Comparison of ENCODE assay signal across 9 mouse cellular contexts in the genomic region with DNA sequence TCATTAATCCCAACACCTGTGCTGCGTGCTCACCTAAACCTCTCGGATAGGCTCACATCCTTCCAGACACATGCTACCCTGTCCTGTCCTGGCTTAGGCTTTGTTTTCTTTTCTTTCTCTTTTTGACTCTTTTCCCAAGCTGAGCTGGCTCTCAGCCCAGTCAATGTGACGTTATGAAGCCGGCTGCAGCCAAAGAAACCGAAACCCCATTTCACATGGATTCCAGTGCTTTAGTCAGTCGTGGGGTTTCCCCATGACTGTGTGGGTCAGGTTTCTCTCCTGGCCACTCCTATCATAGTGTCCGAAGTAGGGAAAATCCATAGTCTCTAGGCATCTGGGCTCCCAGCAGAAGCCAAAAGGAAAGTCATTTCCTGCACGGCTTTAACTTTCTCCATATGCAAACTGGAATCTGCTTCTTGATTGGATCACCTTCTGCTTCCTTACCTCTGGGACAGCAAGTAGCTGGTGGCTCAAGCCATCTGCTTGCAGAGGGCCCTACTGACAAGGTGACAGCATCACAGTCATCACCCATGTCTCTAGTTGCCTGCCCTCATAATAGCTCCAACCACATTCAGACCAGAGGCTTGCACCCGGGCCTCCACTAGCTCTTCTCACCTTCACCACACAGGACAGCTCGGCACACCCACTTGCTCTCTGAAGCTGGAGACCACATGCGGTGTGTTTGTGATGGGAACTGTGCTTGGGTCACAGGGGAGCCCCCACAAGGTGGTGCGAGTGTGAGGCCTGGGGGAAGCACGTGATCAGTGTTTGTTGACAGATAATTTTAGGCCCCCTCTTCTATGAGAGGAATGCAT. TPM values are rescaled to one million over a fixed set of nuclear protein-coding genes. Genes with fewer than 3 reads are reported as not detected.
DNase-seq lines count a peak whose midpoint lies in the region; ATAC-seq and TF ChIP-seq lines count a peak whose summit lies in the region.
"Had no signal": no experiment of that assay in that cellular context is flagged by ENCODE, and none has a peak within 500 bp of the region (broad histone marks: within the 10 kb centered on the region; RNA-seq: fewer than 3 reads in every experiment).

No protein-coding gene starts in this region.

- no peaks in the 10 kb centered on the region for H3K36me3 ChIP-seq in embryonic facial prominence, embryonic 11.5 days (replicated peaks; ENCODE audit: control insufficient read depth, insufficient read depth, low read depth, low read length)
- H3K36me3 ChIP-seq in embryonic facial prominence, embryonic 10.5 days (replicated peaks), result no peaks in the 10 kb centered on the region
- no peaks in the 10 kb centered on the region for H3K36me3 ChIP-seq in stomach, embryonic 16.5 days (ENCODE audit: control insufficient read depth, insufficient read depth, low read length)

- no peak overlapping the region for H3K4me3 ChIP-seq in embryonic facial prominence, embryonic 11.5 days (ENCODE audit: low read depth, low read length)
- no peak overlapping the region for H3K4me3 ChIP-seq in embryonic facial prominence, embryonic 10.5 days
- no peak overlapping the region for H3K4me3 ChIP-seq in embryonic fibroblast, embryonic 13.5 days (ENCODE audit: insufficient read depth, low read length)
- no peak overlapping the region for H3K4me3 ChIP-seq in layer of hippocampus, adult 2 months
- peak overlapping the region; percentile 11; the same call in 1 of the 2 replicates for H3K4me3 ChIP-seq in stomach, embryonic 16.5 days (replicated peaks; ENCODE audit: low read length)

- TF ChIP-seq CTCF in embryonic fibroblast, embryonic 13.5 days (IDR thresholded peaks at IDR 0.05; ENCODE audit: borderline replicate concordance, insufficient read depth, low read length), result no peak
- TF ChIP-seq CTCF in layer of hippocampus, adult 2 months (conservative IDR thresholded peaks at IDR 0.05), result no peak

- DNase-seq in embryonic facial prominence, embryonic 11.5 days (ENCODE audit: low spot score), result peak; percentile 46
- DNase-seq in embryonic facial prominence, embryonic 10.5 days (ENCODE audit: low spot score), result no peak
- DNase-seq in adrenal gland, adult 2 months, result peak; percentile 89
- DNase-seq in heart, postnatal 25 days (ENCODE audit: low spot score), result peak; percentile 45
- peak; percentile 53 to 66 for DNase-seq in layer of hippocampus, adult 2 months (ENCODE audit: low spot score in 2 of 2)
- peak; percentile 83 for DNase-seq in lung, postnatal 36 days

- H3K27ac ChIP-seq in embryonic facial prominence, embryonic 11.5 days (replicated peaks; ENCODE audit: low read depth, low read length), result no peak overlapping the region
- H3K27ac ChIP-seq in embryonic facial prominence, embryonic 10.5 days (replicated peaks), result no peak overlapping the region
- peak overlapping the region; percentile 15 for H3K27ac ChIP-seq in embryonic fibroblast, embryonic 13.5 days (ENCODE audit: insufficient read depth, low read length)
- H3K27ac ChIP-seq in layer of hippocampus, adult 2 months, result no peak overlapping the region
- no peak overlapping the region; the same call in 1 of the 2 replicates for H3K27ac ChIP-seq in stomach, embryonic 16.5 days (ENCODE audit: low read length)

- WGBS in embryonic facial prominence, embryonic 11.5 days, result 42% methylated on average over 13 of the region's 13 CpGs
- 56% methylated on average over 13 of the region's 13 CpGs for WGBS in embryonic facial prominence, embryonic 10.5 days
- 28% methylated on average over 13 of the region's 13 CpGs for WGBS in stomach, embryonic 16.5 days

- intact Hi-C loops in heart, postnatal 25 days (cut with DNase I), result no loop called here

- no peaks in the 10 kb centered on the region; the same call in 1 of the 2 replicates for H3K4me1 ChIP-seq in embryonic facial prominence, embryonic 11.5 days (ENCODE audit: control insufficient read depth, insufficient read depth, low read length)
- H3K4me1 ChIP-seq in embryonic facial prominence, embryonic 10.5 days, result peaks cover 13% of the 10 kb centered on the region
- H3K4me1 ChIP-seq in embryonic fibroblast, embryonic 13.5 days (ENCODE audit: control insufficient read depth, insufficient read depth, low read length), result peaks cover 13% of the 10 kb centered on the region
- peaks cover 9% of the 10 kb centered on the region; the same call in 1 of the 2 replicates for H3K4me1 ChIP-seq in stomach, embryonic 16.5 days (ENCODE audit: control insufficient read depth, insufficient read depth, low read length)

- H3K9me3 ChIP-seq in embryonic facial prominence, embryonic 11.5 days (replicated peaks; ENCODE audit: control insufficient read depth, low read length), result no peaks in the 10 kb centered on the region
- H3K9me3 ChIP-seq in embryonic facial prominence, embryonic 10.5 days, result no peaks in the 10 kb centered on the region
- H3K9me3 ChIP-seq in stomach, embryonic 16.5 days (replicated peaks; ENCODE audit: control insufficient read depth, low read length), result no peaks in the 10 kb centered on the region
- H3K9me3 ChIP-seq: megakaryocyte, embryonic 14.5 days had no signal

- ATAC-seq in embryonic facial prominence, embryonic 11.5 days (replicated peaks; ENCODE audit: insufficient number of reproducible peaks, low FRiP score, low TSS enrichment, low read depth), result 0 out of 2 replicates have a peak, but pooled peaks have one; percentile 29
- peak; percentile 78 for ATAC-seq in stomach, embryonic 16.5 days (ENCODE audit: insufficient read depth, low FRiP score)

- H3K9ac ChIP-seq in embryonic facial prominence, embryonic 11.5 days (replicated peaks; ENCODE audit: low read length), result no peak overlapping the region
- H3K9ac ChIP-seq in stomach, embryonic 16.5 days (ENCODE audit: low read length), result no peak overlapping the region

- TF ChIP-seq POLR2A in embryonic fibroblast, embryonic 13.5 days (IDR thresholded peaks at IDR 0.05; ENCODE audit: low read depth, low read length), result no peak

- H3K4me2 ChIP-seq in embryonic facial prominence, embryonic 11.5 days (ENCODE audit: low read depth, low read length), result no peak overlapping the region
- H3K4me2 ChIP-seq in stomach, embryonic 16.5 days (ENCODE audit: low read depth, low read length), result peak overlapping the region; percentile 37

- H3K27me3 ChIP-seq in embryonic facial prominence, embryonic 11.5 days (ENCODE audit: control insufficient read depth, insufficient read depth, low read length), result no peaks in the 10 kb centered on the region
- H3K27me3 ChIP-seq in embryonic facial prominence, embryonic 10.5 days (replicated peaks; ENCODE audit: low read depth, poor library complexity, severe bottlenecking), result no peaks in the 10 kb centered on the region
- no peaks in the 10 kb centered on the region for H3K27me3 ChIP-seq in stomach, embryonic 16.5 days (ENCODE audit: control insufficient read depth, insufficient read depth, low read length)

RNA-seq across cellular contexts. Expression of gene Ccl5, which starts 4.5 kb away (rescaled TPM):
- not detected in 2 replicates for polyA plus RNA-seq in embryonic facial prominence, embryonic 11.5 days (2014; fragmentation: Nextera tagmentation; extraction: Ambion mirVana)
- not detected in 2 replicates for polyA plus RNA-seq in embryonic facial prominence, embryonic 10.5 days (2016; fragmentation: Nextera tagmentation; extraction: Ambion mirVana)
- 1 to 10 TPM; 1.8 to 2.0 TPM for total RNA-seq in adrenal gland, adult 2 months (2021)
- polyA plus RNA-seq in adrenal gland, adult 2 months (2012; rRNA removed), result 20.3 and 21.6 TPM in 2 replicates
- 2.8 and 4.1 TPM in 2 replicates for polyA plus RNA-seq in embryonic fibroblast, embryonic 13.5 days (2011; ENCODE audit: insufficient read length, low read depth, missing spikeins)
- not detected for total RNA-seq in heart, postnatal 25 days (2021)
- total RNA-seq in layer of hippocampus, adult 2 months (2021), result not detected
- 1.00 and 1.0 TPM in 2 replicates for polyA plus RNA-seq in stomach, embryonic 16.5 days (2015; fragmentation: Nextera tagmentation; extraction: Ambion mirVana)

RNA-seq across cellular contexts. Expression of gene Heatr9, which starts 12.8 kb away (rescaled TPM):
- not detected in 2 replicates for polyA plus RNA-seq in embryonic facial prominence, embryonic 11.5 days (2014; fragmentation: Nextera tagmentation; extraction: Ambion mirVana)
- polyA plus RNA-seq in embryonic facial prominence, embryonic 10.5 days (2016; fragmentation: Nextera tagmentation; extraction: Ambion mirVana), result not detected in 2 replicates
- not detected for total RNA-seq in adrenal gland, adult 2 months (2021)
- not detected in 2 replicates for polyA plus RNA-seq in adrenal gland, adult 2 months (2012; rRNA removed)
- not detected in 2 replicates for polyA plus RNA-seq in embryonic fibroblast, embryonic 13.5 days (2011; ENCODE audit: insufficient read length, low read depth, missing spikeins)
- total RNA-seq in heart, postnatal 25 days (2021), result not detected
- not detected for total RNA-seq in layer of hippocampus, adult 2 months (2021)
- polyA plus RNA-seq in stomach, embryonic 16.5 days (2015; fragmentation: Nextera tagmentation; extraction: Ambion mirVana), result not detected in 2 replicates

RNA-seq across cellular contexts. Expression of gene Ccl9, which starts 43.6 kb away (rescaled TPM):
- polyA plus RNA-seq in embryonic facial prominence, embryonic 11.5 days (2014; fragmentation: Nextera tagmentation; extraction: Ambion mirVana), result 1.2 and 3.1 TPM in 2 replicates
- polyA plus RNA-seq in embryonic facial prominence, embryonic 10.5 days (2016; fragmentation: Nextera tagmentation; extraction: Ambion mirVana), result 1.2 and 1.7 TPM in 2 replicates
- total RNA-seq in adrenal gland, adult 2 months (2021), result 10 to 100 TPM in 1 of 2 experiments, 1 to 10 TPM in 1; 5.2 to 12.1 TPM
- 0.42 and 0.53 TPM in 2 replicates for polyA plus RNA-seq in adrenal gland, adult 2 months (2012; rRNA removed)
- polyA plus RNA-seq in embryonic fibroblast, embryonic 13.5 days (2011; ENCODE audit: insufficient read length, low read depth, missing spikeins), result 1.1 and 3.4 TPM in 2 replicates
- 10 to 100 TPM in 1 of 2 experiments, 1 to 10 TPM in 1; 7.0 to 11.7 TPM for total RNA-seq in heart, postnatal 25 days (2021)
- 1 to 10 TPM; 4.5 to 4.8 TPM for total RNA-seq in layer of hippocampus, adult 2 months (2021)
- polyA plus RNA-seq in stomach, embryonic 16.5 days (2015; fragmentation: Nextera tagmentation; extraction: Ambion mirVana), result 11.4 and 15.9 TPM in 2 replicates

RNA-seq across cellular contexts. Expression of gene Ccl6, which starts 58.1 kb away (rescaled TPM):
- polyA plus RNA-seq in embryonic facial prominence, embryonic 11.5 days (2014; fragmentation: Nextera tagmentation; extraction: Ambion mirVana), result 1.2 and 3.1 TPM in 2 replicates
- polyA plus RNA-seq in embryonic facial prominence, embryonic 10.5 days (2016; fragmentation: Nextera tagmentation; extraction: Ambion mirVana), result 1.2 and 2.7 TPM in 2 replicates
- total RNA-seq in adrenal gland, adult 2 months (2021), result 10 to 100 TPM; 13.1 to 33.7 TPM
- 3.4 and 3.7 TPM in 2 replicates for polyA plus RNA-seq in adrenal gland, adult 2 months (2012; rRNA removed)
- 0.91 TPM in 1 of 2 replicates, not detected in the other for polyA plus RNA-seq in embryonic fibroblast, embryonic 13.5 days (2011; ENCODE audit: insufficient read length, low read depth, missing spikeins)
- 10 to 100 TPM in 1 of 2 experiments, 1 to 10 TPM in 1; 9.9 to 10.4 TPM for total RNA-seq in heart, postnatal 25 days (2021)
- 1 to 10 TPM; 1.1 to 1.4 TPM for total RNA-seq in layer of hippocampus, adult 2 months (2021)
- polyA plus RNA-seq in stomach, embryonic 16.5 days (2015; fragmentation: Nextera tagmentation; extraction: Ambion mirVana), result 9.8 and 15.6 TPM in 2 replicates
